Mouse (Mus musculus): ENCODE results near the gene Stx8.

The Stx8 gene

DNA sequence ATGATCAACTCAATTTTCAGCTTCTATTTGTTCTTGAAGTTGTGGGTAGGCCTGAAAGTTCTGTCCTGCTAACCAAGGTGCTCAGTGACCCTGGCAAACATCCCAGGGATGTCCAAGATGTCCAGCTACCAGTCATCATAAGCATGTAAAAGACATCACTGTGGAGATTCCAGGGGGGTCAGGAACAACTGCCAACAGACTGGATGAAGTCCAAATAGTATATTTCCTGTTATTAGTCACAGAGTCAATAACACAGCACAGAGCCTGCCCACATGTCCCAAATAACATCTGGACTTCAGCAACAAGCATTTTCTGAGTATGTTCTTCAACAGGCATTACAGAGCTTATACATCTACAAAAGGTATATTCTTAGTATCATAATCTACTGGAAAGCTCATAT lies 189.8 kb downstream of the Stx8 start:
- no peak for DNase-seq

DNA sequence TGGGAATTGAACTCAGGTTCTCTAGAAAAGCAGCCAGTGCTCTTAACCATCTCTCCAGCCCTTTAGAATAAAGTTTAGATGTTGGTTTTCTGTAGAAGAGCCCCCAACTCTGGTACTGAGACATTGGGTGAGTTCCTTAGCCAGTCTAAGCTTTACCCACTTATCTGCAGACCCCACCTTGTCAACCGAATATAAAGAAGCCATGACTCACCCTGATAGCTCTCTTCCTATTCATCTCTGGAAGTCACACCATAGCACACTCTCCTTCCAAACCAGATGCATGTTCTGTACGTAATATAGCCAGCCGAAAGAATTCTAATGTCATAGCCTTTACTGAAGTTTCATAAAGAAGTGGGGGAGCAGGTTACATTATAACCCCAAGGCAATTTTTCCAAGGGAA lies 192.2 kb downstream of the Stx8 start:
- DNase-seq, result no peak

DNA sequence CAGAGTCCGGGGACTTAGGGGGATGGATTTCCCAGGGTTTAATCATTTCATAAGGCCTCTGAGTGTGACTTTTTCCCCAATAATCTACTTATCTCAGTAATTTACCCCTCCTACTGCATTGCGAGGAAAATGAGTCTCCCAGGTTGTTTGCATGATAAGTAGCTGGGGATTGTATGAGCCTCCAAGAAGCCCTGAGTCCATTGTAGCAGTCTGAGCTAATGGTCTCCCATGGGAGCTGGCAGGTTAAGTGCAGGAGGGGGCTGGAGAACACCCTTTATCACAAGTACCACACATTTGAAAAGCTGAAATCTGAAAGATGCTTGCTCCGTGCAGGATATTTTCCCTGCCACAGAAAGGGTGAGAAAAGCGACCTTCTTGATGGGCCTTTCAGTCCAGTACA lies 193.9 kb downstream of the Stx8 start:
- no peak for DNase-seq

DNA sequence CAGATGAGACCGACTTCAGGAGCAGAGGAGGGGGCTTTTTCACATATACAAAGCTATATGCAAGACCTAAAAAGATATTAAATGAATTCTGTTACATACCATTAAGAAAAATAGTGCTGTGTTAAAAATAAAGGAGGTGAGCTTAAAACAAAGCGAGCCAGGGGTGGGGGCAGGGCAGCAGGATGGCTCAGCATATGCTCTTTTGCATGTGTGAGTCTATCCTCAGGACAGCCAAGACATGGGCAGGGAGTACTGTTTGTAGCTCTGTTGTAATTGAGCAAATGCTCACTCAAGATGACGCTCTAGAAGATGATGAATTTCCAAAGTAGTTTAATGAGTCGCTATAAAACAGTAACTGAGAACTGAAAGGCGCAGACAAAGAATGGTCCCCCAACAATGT lies 198.4 kb downstream of the Stx8 start:
- DNase-seq, result peak; percentile 64 to 74

DNA sequence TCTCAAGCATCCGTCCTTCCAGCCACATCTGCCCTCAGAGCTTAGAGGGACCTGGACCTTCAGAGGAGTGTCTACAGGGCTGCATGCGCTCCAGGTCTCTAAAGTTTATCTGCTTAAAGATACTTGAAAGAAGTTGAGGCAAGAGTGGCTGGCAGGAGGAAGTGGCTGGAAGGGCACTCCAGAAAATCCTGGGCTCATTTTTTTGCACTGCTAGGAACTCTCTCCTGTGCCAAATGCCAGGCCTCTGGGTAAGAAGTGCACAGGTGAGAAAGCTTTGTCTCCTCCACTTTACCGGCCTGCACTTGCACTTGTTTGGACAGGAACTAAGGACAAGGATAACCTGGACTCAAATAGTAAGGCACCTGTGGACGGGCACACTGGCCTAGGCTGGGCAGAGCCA lies 202.4 kb downstream of the Stx8 start:
- DNase-seq, result no peak

DNA sequence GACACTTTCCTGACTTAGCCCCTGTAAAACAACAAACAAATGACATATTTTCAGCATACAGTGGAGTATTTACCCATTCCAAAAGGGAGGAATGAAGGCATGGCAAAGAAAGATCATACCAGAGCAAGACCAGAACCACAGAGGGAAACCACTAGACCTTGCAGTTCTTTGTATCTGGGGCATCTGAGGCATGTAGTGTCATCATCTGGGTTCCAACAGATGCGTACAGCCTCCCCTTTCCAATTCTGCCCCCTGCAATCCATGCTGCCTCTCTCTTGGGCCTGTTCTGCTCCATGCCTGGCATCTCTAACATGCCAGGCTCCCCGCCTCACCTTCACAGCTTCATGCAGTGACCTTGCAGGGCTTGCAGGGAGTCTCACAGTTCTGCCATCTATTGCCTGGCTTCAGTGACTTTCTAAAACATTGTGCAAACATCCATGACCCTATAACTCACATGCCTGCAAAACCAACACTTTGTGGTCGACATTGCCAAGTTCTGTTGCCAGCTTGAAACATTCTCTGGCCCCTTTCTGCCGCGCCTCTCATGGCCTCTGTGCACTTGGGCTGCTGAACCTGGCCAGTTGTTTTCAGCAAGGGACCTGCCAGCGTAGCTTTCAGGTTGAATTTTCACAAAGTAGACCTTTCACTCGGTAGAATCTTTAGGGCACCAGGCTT lies 206.1 kb downstream of the Stx8 start:
- DNase-seq, result no peak

DNA sequence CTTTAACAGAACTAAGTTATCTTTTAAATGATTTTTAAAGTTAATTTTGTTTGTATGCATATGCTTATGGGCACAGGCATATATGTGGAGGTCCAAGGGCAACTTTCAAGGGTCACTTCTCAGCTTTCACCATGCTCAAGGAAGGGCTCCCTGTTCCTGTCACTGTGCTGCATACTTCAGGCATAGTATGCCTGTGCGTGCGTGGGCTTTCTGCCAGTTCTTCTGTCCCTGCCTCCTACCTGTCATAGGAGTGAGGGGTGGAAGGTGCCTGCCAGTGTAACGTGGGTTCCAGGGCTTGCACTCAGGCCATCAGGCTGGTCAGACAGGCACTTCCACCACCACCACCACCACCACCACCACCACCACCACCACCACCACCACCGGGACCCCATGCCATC lies 206.7 kb downstream of the Stx8 start:
- DNase-seq, result peak; percentile 19 to 31

DNA sequence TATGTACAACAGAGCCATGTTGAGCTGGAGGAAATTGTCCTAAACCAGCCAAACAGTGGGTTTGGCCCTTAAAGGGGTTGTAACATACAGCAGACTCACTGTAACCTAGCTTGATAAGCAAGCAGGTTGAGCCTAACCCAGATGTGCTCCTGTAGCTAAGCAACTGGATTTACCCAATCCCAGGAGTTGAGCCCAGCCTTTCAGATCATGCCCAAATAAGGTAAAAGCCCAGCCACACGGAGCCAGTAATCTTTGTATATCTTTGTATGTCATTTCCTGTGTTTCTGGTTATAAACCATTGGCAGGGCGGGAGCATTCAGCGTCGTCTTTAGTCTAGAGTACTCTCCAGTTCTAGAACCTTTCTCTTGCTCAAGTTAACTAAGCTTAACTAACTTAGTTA lies 210.6 kb downstream of the Stx8 start:
- DNase-seq, result no peak

DNA sequence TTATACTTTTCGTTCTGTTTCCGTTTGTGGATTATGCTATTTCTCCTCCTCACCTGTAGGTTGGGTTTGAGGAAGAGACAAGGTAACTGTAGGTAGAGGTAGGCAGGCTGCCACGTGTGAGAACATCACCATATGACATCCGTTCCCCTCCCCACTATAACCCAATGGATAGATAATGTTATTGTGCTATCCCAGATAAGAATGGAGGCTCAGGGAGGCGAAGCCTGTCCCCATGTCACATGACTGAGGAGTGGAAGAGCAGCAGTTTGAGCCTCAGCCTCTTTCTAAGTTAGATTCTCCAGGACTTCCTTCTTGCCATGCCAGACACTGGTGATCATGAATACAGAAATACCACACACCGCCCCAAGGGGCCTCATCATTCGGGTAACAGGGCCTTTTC lies 211.4 kb downstream of the Stx8 start:
- DNase-seq, result no peak

DNA sequence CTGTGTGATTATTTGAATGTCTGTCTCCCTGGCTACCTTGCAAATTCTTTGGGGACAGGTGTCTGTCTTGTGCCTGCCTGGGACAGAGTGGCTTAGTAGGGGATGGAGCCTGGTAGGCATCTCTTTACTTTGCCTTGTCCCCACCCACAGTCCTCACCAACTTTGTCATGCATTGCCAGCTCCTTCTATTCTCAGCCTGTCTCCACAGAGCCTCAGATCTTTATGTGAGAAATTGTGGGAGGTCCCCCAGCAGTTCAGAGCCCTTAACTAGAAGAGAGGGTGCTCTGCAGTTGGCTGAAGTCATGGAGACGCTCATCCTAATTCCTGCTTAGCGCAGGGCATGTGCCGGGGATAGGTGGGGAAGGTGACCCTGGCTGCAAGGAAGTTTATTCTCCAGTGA lies 219.7 kb downstream of the Stx8 start:
- DNase-seq, result no peak

DNA sequence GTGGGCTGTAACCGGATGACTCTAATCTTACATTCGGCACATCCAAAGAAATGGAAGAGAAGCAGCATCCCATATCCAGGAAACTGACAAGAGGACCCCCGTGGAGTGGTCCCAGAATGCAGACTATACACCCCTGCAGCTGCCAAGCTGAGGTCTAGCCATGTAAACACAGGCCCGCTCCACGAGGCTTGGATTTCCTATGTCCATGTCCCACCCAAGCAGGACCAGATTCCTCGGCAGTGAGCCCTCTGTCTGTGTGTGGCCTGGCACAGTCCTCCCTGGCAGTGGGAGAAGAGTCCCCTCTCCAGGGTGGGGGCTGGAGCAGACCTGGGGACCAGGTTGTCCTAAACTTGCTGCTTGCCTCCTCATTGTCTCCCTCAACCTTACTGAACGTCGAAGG lies 221.2 kb downstream of the Stx8 start:
- peak; percentile 31 to 55 for DNase-seq

DNA sequence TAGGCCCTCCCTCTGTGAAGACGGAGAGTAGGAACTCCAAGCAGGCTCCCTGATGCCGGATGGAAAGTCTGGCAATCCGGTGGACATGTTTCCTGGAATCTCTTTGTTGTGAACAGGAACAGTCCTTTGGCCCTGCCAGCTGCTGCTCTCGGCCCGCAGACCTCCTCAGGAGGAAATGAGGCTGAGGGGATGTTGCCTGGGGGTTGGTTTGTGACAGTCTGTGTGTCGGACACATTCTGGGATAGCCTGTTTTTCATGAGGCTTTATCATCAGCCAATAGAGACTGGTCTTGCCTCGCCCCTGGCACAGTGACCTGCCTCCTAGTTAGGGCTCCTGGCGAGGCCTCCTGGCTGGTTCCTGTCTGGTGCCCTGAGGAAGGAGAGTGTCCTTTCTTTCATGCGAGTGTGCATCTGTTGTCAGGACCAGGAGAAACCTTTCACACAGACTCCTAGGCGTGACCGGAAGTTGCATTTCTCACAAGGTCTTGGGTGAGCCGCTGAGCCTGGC lies 222.8 kb downstream of the Stx8 start:
- DNase-seq, result no peak

DNA sequence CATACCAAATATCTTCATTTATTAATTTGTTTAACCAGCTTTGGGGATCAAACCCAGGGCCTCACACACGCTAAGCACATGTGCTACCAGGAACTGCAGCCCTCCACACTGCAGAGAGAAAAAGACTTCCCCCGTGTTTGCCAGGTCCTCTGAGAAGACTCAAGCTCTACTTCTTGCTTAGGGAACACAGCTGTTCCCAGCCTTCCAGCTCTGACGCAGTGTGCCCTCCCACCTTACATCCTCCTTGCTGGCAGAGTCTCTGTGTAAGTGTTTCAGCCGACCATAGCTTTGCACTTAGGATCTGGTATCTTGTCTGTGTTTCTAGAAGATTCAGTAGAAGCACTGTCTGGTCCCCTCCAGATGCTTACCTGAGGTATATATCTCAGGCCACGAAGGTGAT lies 224.9 kb downstream of the Stx8 start:
- no peak for DNase-seq

DNA sequence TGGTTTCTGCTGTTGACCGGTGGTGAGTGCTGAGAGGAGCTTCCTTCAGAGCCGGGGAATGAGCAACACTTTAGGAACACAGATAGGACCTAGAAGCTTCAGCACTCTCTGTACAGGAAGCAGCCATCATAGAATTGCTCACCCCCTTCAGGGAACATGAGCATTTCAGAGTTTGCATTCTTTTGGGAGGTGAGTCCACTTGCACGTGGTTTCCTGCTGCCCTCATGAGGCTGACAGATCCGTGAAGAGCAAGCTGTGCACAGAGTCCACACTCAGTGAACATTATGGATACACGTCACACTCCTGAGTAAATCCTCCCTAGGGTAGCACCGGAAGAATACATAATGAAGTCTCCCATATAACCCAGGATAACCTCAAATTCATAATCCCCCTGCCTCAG lies 229.2 kb downstream of the Stx8 start:
- DNase-seq, result no peak

DNA sequence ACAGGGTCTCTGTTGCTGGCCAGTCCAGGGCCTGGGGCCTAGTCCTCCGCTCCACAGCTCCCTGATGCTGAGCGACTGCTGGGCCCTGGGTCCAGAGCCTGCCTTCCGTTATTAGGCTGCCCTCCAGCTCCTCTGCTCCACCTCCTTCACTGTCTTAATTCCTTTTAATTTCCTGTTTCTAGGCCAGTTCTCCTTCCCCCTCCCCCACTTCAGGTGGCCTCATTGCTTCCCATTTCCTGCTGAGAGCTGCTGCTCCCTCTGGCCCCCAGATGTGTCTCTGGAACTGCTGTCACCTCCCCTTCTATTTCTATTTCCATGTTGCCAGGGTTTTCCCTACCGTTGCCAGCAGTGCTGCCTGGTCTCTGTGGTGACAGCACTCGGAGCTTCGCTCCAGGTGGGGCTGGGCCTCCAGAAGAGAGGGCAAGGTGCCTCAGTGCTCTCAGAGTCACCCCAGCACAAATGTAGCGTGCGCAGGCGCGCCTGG lies 229.7 kb downstream of the Stx8 start:
- peak in 1 of 2 experiments; percentile 27 for DNase-seq

DNA sequence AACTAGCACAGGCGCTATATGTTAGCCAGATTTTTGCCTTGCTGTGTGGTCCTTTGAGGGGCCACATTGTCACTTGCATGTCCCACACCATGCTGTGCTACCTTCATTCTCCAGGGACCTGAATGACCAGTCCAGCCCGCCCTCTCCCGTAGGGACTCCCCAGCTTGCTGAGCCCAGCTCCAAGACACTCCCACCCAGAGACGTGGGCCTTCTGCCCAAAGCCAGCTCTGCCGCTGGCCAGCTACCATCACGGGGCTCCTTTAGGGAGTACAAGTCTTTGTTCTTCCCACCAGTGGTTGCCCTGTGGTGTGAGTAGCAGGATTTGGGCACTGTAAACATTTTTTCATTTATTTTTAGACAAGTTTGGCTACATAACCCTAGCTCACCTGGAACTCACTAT lies 230.6 kb downstream of the Stx8 start:
- no peak for DNase-seq

DNA sequence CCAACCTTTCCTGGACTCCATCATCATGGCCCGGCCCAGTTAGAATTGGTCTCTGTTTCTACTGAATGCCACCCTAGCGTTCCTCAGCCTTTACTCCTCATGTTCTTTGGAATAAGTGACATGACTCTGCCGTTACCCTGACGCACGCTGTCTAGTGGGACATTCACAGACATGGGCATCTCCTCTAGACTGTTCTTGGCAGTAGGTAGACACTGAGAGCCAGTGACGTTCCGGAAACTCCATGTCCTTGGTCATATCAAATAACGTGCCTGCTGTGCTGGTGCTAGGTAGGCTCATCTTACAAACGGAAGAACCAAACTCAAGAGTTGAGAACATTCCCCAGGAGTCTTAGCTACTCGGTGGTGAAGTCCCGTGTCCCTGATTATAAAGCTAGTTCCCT lies 231.5 kb downstream of the Stx8 start:
- no peak for DNase-seq

DNA sequence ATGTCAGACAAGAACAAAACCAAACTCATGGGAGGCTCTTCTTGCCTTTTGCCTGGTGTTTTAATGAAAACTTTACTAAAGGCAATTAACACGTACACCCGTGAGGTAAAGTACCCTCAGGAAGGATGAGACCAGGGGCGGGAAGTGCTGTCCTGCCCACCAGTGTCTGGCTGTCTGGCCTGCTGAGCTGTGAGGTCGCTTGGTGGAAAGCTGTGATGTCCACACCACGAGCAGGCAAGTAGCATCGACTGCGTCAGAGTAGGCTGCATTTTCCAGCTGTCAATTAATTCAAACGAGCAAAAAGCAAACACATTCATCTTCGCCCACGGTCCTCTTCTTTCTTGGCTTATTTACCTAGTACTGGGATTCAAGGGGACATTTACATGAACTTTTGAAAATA lies 232.7 kb downstream of the Stx8 start:
- no peak for DNase-seq

DNA sequence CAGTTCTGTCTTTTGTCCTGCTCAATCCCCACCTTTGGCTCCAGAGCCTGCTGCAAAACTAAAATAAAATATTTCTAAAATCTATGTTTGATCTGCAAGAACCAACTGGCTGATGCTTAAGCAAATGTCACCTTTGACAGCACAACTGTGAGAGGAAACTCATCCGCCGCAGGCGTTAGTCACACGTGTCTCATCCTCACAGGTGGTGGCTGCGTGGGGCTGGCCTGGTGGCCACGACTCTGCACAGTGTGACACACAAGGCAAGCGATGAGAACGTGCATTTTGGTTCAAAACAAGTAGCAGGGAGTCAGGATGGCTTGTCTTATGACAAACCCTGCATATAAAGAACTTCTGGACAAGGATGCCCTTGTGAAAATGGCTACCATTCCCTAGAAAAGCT lies 233.1 kb downstream of the Stx8 start:
- no peak for DNase-seq

DNA sequence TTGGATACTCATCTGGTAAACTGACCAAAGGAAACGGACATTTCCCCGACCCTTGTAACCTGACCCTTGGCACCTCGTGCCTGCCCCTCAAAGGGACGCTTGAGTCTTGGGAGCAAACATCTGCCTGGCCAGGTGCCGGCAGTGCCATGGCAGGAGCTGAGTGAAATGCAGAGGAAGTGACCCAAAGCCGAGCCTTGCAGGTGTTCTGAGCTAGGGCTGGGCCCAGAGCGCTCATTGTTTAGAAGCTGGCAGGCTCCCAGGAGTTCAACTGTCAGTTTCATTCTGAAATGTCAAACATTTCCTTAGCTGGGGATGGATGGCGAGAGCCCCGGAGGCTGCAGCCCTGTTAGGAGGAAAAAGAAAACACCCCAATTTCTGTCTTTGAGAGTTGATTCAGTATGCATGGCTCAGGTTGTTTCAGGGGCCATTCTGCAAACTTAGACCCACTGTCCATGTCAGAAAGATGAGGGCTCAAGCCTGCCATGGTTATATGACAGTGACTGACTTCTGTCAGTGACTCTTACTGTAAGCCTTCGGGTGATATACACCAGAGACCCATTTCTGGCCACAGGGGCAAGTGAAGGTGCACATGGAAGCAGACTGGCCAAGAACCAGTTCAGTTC lies 233.9 kb downstream of the Stx8 start:
- DNase-seq, result no peak

DNA sequence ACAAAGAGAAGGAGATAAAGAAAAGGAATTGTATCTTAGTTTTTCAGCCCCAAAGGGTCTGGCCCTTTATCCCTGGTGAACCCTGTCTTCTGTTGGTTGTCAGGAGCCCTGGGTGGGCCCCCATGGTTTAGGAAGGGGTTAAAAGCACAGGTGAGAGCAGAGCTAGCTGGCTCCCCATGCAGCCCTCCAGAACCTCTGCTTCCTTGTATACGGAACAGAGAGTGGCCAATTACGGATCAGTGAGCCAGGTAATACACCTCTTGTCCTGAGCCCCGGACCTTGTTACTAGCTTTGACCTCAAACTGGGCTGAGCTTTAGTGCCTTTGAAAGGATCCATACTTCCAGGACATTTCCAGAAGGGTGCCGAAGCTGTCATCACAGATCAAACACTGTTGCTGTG lies 234.5 kb downstream of the Stx8 start:
- DNase-seq, result no peak

DNA sequence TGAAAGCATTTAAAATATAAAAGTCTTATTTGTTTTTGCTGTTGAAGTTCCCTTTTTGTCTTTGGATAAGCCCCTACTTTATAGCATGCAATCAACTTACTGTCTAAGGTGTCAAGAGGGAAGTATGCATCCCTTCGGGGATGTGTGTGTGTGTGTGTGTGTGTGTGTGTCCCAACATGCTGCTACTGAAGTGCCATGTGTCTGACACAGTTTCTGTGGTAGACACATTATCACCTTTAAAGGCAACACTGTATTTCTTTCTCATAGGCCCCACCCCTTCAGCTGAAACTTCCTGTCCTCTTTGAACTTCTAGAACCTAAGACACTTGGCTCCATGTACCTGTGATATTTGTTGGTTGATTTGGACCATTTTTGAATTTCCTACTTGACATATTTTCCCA lies 235.1 kb downstream of the Stx8 start:
- DNase-seq, result no peak

DNA sequence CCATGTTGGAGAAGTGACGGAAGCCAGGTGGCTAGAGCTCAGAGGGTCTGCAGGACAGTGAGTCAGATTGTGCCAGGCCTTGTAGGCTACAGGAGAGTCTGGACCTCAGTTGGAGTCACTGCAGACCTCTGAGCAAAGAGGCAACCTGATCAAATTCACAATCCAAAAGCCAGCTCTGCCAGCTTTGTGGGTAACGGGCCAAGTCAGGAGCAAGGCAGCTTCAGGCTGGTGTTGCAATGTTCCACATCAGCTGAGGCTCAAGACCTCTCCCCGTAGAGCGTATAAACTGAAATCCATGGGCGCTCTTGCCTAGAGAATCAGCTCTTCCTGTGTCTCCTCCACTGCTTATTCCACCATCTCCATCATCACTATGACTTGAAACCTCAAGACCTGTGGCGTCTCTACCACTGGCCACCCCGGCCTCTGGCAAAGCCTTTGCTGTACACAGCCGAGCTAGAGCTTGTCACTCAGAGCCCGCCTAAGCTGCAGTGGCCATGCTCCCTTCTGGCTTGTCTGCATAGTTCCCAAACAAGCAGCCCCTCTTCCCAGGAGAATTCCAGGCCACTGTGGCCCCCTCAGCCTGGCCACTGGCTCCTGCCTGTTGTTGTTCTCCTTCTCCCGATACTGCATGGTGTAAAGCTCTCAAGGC lies 235.9 kb downstream of the Stx8 start:
- no peak for DNase-seq

DNA sequence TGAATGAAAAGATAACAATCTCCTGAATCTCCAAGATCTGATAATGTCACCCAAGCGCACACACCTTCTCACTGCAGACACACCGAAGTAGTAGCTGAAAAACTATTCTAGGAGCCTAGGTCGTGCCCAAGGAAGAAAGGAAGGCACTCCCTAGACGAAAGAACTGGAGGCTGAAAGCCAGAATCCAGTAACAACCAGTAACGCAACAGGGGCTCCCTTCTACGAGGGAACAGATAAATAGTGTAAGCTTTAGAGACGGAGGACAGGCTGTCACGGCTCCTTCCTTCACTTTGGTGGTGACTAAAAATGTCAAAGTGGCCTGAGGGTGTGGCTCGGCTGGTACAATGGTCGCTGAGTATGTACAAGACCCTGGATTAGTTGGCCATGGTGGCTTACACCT lies 236.6 kb downstream of the Stx8 start:
- DNase-seq, result no peak

Measured in cerebellum, postnatal 10 days (tissue).